Mouse (Mus musculus): ENCODE results near the gene Iqch.

Gene Iqch

GRCm38 (mm10) chr9:63612565-63613515, 10.5 kb upstream of the Iqch start:
- DNase-seq (ENCODE audit: low spot score) = no peak

GRCm38 (mm10) chr9:63611967-63612366, 9.7 kb upstream of the Iqch start:
- no peak for DNase-seq (ENCODE audit: low spot score)

GRCm38 (mm10) chr9:63610841-63611366, 8.6 kb upstream of the Iqch start:
- DNase-seq (ENCODE audit: low spot score) = no peak

- DNase-seq (ENCODE audit: low spot score) = no peak
Measured at GRCm38 (mm10) chr9:63610231-63610630, 7.9 kb upstream of the Iqch start.

GRCm38 (mm10) chr9:63609776-63610175, 7.5 kb upstream of the Iqch start:
- DNase-seq (ENCODE audit: low spot score) = no peak

DNA sequence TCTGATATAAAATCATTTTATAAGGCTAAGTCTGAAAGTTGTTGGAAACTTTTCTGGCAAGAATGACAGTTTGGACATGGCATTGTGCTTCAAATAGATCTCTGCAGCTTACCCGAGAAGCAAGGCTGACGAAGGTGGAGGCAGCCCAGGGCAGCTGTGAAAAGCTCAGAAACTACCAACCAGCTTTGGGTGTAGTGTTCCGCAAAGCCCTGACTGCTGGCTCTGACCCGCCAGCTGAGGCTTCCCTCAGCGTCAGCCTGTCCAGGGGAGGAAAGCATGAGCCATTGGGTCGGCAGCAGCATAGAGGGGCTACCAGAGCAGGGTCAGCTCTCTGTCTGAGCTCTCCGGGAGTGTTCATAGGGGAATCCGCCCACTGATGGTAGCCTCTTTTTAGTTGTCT, 7.0 kb upstream of the Iqch start:
- no peak for DNase-seq (ENCODE audit: low spot score)

GRCm38 (mm10) chr9:63608006-63608405, 5.7 kb upstream of the Iqch start:
- DNase-seq (ENCODE audit: low spot score) = no peak

DNA sequence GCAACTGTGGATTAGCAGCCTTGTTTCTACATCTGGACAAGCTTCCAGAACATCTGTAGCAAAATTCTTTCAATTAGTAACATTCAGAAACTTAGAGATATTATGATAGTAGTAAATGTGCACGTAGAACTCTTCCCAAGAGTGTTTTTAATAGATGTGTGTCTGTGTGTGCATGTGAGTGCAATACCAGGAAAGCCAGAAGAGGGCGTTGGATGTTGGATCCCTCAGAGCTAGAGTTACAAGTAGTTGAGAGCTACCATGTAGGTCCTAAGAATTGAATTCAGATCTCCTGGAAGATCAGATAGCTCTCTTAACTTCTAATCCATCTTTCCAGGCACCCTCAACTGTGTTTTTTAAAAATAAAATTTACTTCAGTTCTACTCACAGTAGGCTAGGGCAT, 4.3 kb upstream of the Iqch start:
- no peak for DNase-seq (ENCODE audit: low spot score)

DNA sequence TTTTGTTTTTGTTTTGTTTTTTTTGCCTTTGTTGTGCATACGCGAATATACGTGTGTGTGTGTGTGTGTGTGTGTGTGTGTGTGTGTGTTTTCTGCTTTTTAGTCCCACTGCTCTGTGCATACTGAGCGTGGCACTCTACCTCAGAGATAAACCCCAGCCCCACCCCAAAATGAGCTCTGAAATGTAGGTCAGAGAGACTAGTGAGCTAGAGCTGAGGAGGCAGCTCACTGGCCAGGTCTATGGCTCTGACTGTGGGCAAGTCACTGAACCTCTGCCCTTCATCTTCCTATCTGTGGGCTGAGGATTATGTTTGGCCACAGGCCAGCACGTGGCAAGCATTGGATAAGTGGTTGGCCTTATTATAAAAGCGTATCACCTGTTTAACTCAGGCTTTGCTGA, 1.6 kb upstream of the Iqch start:
- no peak for DNase-seq (ENCODE audit: low spot score)

DNA sequence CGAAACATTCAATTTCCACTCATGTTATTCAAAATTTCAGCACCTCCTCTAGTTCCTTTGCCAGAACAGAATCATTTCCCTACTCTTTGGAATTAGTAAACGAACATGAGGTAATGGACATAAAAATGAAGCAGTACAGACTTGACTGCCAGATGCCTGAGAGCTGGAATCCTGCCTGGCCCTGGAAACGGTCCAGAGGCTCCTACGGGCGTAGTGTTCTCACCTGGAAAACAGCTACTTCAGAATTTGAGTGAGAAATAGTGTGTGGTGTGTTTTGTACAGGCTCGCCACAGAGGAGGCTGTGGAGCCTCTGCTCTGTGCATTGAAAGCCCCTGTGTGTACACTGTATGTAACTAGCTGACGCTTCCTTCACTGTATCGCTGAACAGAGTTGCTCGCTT, 5.6 kb downstream of the Iqch start:
- DNase-seq (ENCODE audit: low spot score) = no peak

GRCm38 (mm10) chr9:63595652-63596051, 6.6 kb downstream of the Iqch start:
- no peak for DNase-seq (ENCODE audit: low spot score)

DNA sequence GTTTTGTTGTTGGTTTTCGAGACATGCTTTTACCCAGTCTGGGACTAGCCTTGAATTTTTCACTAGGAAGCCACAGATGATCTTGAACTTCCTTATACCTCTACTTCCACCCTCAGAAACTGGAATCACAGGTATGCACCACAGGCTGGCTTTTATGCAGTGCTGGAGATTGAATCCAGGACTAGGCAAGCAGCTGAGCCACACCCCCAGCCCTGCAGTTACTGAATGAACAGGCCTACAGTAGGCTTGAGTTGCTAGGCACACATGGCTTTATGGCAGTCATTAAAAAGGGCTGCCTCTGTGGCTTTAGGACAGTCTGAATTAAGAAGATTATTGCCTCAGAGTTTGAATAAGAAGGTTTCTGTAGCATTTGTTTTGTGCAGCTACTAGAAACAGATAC, 7.3 kb downstream of the Iqch start:
- DNase-seq (ENCODE audit: low spot score) = no peak

- no peak for DNase-seq (ENCODE audit: low spot score)
Measured at GRCm38 (mm10) chr9:63591661-63592256, 10.5 kb downstream of the Iqch start.

DNA sequence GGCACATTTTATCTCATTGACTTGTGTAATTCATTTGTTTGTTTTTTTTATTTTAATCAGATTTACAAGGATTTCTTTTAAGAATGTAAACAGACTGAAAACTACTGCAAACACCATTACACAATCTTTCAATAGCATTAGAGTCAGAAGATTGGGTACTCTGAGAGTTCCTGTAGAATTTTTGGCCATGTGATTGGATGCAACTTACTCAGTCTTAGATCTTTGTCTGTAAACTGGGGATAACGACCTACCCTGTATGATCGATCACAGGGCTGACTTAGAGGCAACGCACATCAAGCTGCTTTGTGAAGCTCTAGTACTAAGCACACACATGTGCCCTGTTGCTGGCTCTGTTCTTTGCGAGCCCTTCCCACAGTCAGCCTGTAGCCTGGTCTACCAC, 11.7 kb downstream of the Iqch start:
- DNase-seq (ENCODE audit: low spot score) = no peak

GRCm38 (mm10) chr9:63589209-63589608, 13.1 kb downstream of the Iqch start:
- no peak for DNase-seq (ENCODE audit: low spot score)

GRCm38 (mm10) chr9:63585251-63585650, 17.0 kb downstream of the Iqch start:
- DNase-seq (ENCODE audit: low spot score) = no peak

DNA sequence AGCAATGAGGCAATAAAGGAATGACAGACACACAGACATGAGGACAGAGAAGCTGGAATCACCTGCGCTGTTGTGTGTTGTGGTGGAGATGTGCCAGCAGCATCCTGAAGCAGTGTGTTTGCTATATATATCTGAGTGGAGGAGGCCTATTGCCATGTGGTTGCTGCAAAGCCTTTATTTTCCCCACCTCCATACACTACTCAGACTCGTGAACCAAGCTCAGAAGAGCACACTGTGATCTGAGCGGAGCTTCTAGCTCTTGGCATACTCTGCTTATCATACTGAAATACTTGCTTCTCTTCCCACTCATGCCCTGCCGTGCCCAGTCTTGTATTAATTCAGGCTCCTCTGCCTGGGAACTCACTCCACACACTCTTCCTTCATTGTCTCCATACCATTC, 20.5 kb downstream of the Iqch start:
- no peak for DNase-seq (ENCODE audit: low spot score)

- DNase-seq (ENCODE audit: low spot score) = no peak
Measured at GRCm38 (mm10) chr9:63580046-63580445, 22.2 kb downstream of the Iqch start.

- no peak for DNase-seq (ENCODE audit: low spot score)
Measured at GRCm38 (mm10) chr9:63579644-63580043, 22.6 kb downstream of the Iqch start.

GRCm38 (mm10) chr9:63577469-63577868, 24.8 kb downstream of the Iqch start:
- DNase-seq (ENCODE audit: low spot score) = no peak

- DNase-seq (ENCODE audit: low spot score) = no peak
Measured at GRCm38 (mm10) chr9:63572874-63573273, 29.4 kb downstream of the Iqch start.

DNA sequence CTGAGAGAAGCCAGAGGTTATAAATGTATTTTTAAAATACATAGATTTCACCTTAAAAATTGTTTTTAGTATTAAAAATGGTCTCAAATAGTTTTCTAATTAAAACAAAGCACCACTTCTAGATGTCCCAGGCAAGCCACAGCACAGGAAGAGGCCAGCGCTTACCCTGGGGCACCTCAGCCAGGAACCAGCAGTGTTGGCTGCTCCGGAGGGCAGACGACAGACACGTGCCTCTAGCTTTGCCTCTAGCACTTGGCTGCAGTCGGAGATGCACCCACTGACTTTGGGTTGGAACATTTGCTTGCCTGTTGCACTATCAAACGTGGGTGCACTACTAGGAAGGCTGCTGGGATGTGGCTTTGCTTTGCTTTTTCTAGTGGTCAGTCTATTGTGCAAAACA, 30.4 kb downstream of the Iqch start:
- no peak for DNase-seq (ENCODE audit: low spot score)

GRCm38 (mm10) chr9:63568808-63569207, 33.5 kb downstream of the Iqch start:
- DNase-seq (ENCODE audit: low spot score) = no peak
